Mouse (Mus musculus) CD4-positive naive resting alpha-beta T cell, adult 76 days (primary cell): ENCODE measurements around the gene Trmt2a. TPM values are rescaled to one million over a fixed set of nuclear protein-coding genes. Genes with fewer than 3 reads are reported as not detected.

Experiments used
- total RNA-seq: library from RNA; stranded (reverse); gene quantifications from one replicate; pipeline ENCODE4 v1.2.4, GENCODE M21; 2023

Trmt2a gene
- 102 TPM for total RNA-seq

DNA sequence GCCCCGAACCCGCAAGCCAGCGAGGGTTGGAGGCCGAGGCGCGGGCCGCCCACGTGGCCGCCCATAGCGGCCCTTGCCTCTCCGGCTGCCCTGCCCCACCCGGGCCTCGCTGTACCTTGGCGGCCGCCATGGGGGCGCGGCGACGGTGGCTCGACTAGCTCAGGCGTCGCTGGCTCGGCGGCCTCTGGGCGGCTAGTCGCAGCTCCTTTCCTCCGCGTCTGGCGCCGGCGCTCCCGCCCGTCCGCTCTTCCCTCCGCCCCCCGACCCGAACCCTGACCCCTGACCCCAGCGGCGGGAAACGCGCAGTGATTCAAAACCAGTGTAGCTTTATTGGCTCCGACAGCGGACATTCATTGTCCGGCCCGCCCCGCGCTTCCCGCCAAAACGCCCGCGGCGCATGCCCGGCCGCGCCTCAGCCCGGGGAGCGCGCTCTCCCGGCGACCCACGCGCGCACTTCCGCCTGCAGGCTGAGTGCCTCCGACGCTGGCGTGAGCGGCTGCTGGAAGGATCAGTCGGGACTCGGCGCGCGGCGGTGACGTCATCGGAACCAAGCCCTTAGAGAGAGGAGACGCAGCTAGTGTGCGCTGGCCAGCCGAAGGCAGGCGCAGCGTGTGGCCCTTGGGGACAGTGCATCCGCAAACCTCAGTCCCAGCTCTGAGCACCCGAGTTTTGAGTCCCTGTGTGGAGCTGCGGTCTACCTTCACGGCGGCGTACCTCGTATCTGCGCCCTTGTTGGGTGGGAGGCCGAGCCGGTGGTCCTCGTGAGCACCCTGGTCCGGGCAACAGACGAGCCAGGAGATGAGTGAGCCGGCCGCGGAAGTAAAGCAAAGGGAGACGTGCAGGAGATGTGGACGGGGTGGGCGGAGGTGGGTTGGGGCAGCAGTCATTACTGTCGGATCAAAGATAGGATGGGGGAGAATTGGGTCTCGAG lies at the start of gene Trmt2a, which contains the start of gene Ranbp1:
TSS of gene Trmt2a (plus strand) at position 247 of the 931 bp plus-strand sequence.
TSS of gene Ranbp1 (minus strand) at position 300 of the 931 bp plus-strand sequence.

DNA sequence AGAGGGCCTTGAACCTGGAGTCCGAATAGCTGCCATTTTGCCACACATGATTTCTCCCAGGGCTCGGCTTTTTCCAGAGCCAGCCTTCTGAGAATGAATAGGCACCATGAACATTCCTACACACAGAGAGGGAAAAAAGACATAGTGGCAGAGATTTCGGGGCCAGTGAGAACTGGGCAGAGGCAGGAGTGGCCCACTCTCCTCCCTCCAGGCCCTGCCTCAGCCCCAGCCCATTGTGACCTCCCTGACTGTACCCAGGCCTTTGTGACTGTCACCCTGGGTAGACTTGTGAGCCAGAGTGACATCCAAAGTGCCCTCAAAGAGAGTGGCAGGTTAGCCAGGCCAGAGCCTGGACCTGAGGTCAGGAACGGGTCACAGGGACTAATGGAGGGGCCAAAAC lies 30.9 kb upstream of the Trmt2a start, which contains the start of gene Ccdc188:
TSS of gene Ccdc188 (plus strand) at position 301 of the 400 bp plus-strand sequence.

DNA sequence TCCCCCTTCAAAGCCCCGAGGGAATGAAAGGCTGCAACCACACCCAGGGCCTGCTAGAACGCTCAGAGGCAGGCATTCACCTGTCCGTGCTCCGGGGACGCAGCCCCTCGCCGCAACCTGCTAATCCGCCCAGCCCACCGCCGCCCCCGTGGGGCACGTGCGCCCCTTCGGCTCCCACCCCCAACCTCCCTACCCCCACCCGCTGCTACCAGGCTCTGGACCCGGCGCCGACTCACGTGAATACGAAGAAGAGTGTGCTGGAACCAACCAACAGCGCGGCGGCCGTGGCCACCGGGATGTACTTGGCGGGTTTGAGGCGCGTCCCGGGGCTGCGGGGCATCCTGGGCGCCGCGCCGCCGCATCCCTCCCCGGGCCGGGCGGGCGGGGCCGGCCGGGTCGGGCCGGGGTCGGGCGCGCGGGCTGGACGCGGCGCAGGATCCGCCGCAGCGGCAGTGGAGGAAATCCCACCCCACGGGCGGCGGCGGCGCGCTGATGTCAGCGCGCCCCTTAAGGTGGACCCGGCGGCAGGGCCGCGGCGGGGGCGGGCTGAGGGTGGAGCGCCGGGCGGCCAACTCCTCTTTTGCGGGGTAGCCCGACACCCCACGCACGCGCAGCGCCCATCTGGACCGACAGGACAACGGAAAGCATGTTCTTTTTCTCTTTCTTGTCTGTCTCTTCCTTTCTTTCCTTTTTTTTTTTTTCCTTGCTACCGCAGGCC lies 13.6 kb upstream of the Trmt2a start, which contains the start of gene Zdhhc8:
TSS of gene Zdhhc8 (minus strand) at position 466 of the 718 bp plus-strand sequence.

DNA sequence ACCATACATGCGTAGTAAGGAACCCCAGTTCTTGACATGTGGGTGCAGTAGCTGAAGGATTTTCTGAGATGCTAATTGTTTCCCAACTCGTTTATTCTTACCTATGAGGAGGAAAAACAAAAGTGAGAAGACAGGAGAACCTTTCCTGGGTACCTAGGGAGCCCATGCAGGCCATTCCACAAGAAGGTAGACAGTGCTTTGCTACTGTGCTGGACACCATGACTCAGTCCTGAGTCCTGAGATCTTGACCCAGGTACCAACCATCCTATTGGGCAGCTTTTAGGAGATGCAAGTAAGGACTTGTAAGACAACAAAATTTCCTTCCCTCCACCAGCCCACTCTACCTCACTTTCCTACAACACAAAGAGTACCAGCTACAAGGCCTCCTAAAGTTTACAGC lies 9.7 kb downstream of the Trmt2a start, which contains the start of gene Gm49776:
TSS of gene Gm49776 (minus strand) at position 101 of the 400 bp plus-strand sequence.

DNA sequence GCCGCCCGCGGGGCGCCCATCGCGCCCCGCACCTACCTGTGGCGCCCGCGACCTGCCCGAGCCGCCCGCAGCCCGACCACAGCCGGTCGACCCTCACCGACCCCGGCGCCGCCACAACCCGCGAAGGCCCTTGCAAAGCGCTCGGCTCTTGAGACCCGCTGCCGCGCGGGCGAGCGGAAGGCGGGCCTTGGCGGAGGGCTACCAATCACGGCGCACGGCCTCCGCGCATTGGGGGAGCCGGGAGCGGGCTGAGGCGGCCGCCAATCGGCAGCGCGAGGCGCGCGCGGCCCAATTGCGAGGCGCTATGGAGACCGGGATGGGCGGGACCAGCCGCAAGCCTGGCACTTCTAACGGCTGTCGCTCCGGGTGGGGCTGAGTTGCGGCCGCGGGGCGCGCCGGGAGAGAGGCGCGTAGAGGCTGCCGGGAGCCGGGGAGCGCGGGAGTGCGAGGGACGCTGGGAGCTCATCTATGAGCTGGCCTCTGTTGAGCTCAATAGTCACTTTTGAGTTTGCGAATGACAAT lies 40.6 kb downstream of the Trmt2a start, which contains the start of gene Dgcr8:
TSS of gene Dgcr8 (minus strand) at position 180 of the 522 bp plus-strand sequence.

Other genes with a start within 250 kb of the Trmt2a start
- 4.8 TPM for gene Dgcr6, start 195.8 kb upstream of the Trmt2a start, total RNA-seq
- gene Prodh, start 158.5 kb upstream of the Trmt2a start, total RNA-seq: 4.7 TPM
- not detected for gene Rtn4r, start 121.0 kb upstream of the Trmt2a start, total RNA-seq
- not detected for gene Ccdc188, start 30.8 kb upstream of the Trmt2a start, total RNA-seq
- 30.4 TPM for gene Zdhhc8, start 13.5 kb upstream of the Trmt2a start, total RNA-seq
- gene Ranbp1, start 53 bp downstream of the Trmt2a start, total RNA-seq: 95.8 TPM
- gene Gm49776, start 9.6 kb downstream of the Trmt2a start, total RNA-seq: not detected
- 29.5 TPM for gene Dgcr8, start 40.6 kb downstream of the Trmt2a start, total RNA-seq
- gene Tango2, start 99.4 kb downstream of the Trmt2a start, total RNA-seq: 43.5 TPM
- gene Arvcf, start 99.5 kb downstream of the Trmt2a start, total RNA-seq: 3.8 TPM
- gene Txnrd2, start 177.7 kb downstream of the Trmt2a start, total RNA-seq: 14.6 TPM
- gene Comt, start 178.2 kb downstream of the Trmt2a start, total RNA-seq: 9.1 TPM